Mouse (Mus musculus): ENCODE data around the gene A430078G23Rik.

A430078G23Rik gene

GRCm38 (mm10) chr8:3350747-3351146 lies 2.5 kb upstream of the A430078G23Rik start:
- no peak for DNase-seq

DNA sequence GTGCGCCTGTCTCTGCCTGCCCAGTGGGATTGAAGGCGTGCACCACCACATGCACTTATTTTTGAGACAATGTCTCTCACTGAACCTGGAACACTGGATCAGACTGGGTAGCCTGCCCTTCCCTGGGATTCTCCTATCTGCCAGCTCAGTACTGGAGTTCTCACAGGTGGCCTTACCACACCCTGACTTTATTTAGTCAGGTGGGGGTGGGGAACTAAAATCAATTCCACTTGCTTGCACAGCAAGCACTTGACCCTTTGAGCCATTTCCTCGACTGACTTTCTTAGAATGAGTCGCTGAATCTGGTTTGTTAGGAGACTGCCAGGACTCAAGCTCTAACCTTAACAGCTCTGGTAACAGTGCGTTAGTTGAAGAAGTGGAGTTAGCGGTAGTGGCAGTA lies 500 bp upstream of the A430078G23Rik start:
- no peak for DNase-seq

GRCm38 (mm10) chr8:3353811-3354442 lies 712 bp downstream of the A430078G23Rik start:
- DNase-seq: peak in 1 of 2 experiments; percentile 43

DNA sequence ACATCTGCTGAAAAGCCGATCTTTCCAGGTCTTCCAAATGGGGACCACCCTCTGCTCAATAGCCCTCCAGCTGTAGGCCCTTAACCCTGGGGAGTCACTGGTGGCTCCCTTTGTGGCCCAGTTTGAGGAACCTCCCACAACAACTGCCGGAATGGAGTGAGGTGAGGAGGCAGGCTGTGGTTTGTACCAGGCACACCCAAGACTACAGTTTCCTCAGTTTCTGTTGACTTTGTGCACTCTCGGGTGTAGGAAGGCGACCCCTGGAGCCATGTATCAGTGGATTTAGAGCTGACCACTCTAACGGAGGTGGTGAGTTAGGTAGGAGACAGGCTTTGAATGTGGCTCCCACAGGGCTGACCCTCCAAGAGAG lies 1.2 kb downstream of the A430078G23Rik start:
- DNase-seq: peak; percentile 69

DNA sequence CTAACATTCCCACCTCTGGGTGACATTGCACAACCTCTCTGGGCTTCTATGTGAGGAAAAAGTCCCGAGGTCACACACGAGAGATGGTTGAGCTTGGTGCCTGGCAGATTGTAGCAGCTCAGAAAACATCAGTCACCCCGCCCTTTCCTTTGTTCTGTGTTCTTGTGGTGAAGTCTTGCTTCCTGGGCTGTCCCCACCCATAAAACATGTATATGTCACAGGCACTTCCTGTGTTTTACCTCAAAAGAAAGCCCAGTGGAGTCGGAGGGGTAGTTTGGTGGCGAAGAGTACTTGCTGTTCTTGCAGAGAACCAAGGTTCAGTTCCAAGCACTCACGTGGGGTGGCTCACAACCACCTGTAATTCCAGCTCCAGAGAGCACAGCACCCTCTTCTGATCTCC lies 2.4 kb downstream of the A430078G23Rik start:
- DNase-seq: peak; percentile 80 to 82

GRCm38 (mm10) chr8:3358060-3358459 lies 4.8 kb downstream of the A430078G23Rik start:
- DNase-seq: peak; percentile 89 to 90

- no peak for DNase-seq
These were observed 13.9 kb downstream of the A430078G23Rik start for GRCm38 (mm10) chr8:3367086-3367485.

DNA sequence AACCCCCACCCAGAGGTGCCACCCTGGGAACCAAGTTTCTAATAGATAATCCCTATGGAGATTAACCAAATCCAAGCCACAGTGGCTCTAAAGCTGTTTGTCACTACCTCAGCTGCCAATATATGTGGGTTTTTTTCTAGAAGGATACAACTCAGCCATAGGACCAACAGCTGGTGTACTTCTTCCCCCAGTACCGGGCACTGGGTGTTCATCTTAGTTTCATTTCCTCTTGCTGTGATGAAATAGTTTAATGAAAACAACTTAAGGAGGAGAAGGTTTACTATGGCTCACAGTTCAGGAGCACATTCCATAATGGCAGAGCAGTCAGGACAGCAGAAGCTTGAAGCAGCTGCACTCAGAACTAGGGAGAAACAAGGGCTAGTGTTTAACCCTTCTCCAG lies 14.9 kb downstream of the A430078G23Rik start:
- DNase-seq: peak; percentile 23 to 30

DNA sequence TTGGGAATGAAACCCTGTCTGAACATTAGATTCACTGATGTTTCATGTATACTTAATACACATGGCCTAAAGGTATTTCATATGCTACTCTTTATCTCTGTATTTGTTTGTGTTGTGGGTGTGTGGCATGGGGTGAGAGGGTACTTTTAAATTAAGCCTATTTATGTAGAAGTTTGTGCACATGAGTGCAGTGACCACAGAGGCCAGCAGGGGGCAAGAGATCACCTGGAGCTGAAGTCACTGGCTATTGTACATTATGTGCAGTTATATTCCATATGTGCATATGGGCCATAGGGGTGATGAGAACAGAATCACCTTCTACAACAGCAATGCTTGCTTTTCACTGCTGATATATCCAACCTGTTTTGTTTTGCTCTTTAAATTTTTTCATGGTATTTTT lies 22.5 kb downstream of the A430078G23Rik start:
- peak; percentile 54 to 60 for DNase-seq

DNA sequence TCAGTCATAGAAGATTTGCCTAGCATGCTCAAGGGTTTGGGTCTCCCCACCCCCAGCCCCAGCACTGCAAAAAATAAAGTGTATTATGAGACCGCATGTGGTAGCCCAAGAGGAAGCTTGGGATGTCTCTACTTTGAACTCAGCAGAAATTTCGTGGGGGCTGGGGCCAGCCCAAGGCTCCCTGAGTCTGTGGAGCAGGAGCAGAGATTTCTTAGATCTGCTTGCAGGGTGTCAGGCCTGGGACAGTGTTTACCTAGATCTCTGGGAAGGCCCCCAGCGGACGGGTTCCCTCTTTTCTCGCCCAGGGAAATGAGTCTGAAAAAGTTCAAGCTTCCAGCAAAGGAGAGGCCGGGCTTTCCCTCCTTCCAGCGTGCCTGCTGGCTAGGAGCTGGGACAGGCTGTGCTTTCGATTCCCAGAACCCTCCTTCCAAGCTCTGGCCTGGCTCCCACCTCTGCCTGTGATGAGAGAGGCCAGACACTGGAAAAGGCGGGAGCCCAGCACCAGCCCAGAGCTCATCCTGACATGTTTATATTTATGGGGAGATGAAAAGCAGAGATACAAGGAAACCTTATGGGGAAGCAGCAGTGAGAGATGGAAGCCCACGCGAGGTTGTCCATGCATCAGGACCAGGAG lies 23.5 kb downstream of the A430078G23Rik start:
- no peak for DNase-seq

- DNase-seq: peak; percentile 75 to 77
These were observed 34.1 kb downstream of the A430078G23Rik start for GRCm38 (mm10) chr8:3387286-3387685.

GRCm38 (mm10) chr8:3388591-3389338 lies 35.5 kb downstream of the A430078G23Rik start:
- no peak for DNase-seq

GRCm38 (mm10) chr8:3389506-3389905 lies 36.3 kb downstream of the A430078G23Rik start:
- DNase-seq: no peak

DNA sequence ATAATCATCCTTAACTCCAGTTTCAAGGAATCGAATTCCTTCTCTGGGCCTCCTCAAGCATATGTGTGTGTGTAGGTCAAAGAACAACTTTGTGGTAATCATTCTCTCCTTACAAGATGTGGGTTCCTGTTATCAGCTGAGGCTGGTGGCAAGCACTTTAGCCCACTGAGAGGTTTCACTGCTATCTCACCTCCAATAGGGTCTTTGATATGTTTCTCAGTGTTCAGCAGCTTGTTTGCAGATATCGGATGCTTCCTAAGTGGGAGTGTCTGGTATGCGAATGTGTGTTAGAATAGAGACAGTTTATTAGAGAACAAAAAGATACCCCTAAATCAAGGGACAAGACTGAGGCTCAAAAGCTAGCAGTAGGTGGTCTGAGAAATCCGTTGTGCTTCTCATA lies 39.1 kb downstream of the A430078G23Rik start:
- DNase-seq: no peak

DNA sequence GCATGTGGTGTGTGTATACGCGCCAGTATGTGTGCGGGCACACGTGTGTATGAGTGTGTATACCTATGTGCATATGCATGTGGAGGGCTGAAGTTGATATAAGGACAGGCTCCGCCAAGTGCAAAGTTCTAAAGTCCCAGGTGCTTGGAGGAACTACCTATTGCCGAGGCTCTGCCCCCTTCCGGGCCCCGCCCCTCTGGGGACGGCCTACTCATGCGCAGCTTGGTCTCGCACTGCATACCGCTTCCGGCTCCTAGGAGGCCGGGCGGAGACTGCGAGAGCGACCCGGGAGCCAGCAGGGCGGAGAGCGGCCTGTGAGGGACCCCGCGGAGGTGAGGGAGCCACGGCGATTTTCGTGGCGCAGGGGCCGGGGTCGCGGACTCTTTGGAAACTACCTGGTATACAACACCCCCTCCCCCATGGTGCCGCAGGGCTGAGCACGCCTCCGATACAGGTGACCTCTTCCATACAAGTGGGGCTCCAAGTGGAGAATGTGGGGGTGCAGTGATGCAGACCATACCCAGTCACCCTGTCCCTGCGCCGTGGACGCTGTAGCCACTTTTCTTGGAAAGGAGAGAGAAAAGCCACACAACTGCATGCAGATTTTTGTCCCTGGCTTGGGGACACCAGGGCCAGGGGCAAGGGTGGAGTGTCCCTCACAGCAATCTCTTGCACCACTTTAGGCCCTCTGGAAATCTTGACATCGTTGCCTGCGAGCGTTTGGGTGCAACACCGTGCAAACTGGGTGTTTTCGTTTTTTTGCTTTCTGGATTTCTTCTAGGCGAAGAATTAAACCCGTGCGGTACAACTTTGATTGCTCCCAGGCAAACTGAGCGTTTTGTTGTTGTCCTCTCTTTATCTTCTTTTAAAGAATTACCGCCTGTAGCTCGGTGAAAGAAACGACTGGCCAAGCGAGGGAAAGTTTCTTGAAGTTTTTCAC lies 39.8 kb downstream of the A430078G23Rik start, which contains the start of gene Arhgef18:
Gene Arhgef18, plus strand, starts transcription at position 236 of the 940 bp plus-strand sequence.
- peak; percentile 5 to 10 for DNase-seq

- DNase-seq: no peak
These were observed 41.4 kb downstream of the A430078G23Rik start for GRCm38 (mm10) chr8:3394600-3394999.

DNA sequence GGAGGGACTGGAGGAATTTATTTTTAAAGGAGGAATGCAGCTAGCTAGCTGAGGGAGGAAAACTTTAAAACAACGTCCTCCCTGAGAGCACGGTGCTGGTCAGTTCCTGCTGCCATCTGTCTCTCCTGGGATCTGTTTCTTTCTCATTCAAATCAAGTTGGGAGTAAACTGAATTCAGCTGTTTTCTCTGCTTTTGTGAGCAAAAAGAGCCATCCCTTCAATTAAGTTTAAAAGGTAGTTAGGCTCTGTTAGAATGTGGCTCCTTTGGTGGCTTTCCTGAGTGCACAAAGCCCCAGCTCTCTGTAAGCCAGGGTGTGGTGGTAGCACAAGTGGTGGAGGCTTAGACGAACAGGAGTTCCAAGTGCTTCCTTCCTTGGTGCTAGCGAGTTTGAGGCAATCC lies 42.0 kb downstream of the A430078G23Rik start:
- no peak for DNase-seq

- DNase-seq: no peak
These were observed 44.4 kb downstream of the A430078G23Rik start for GRCm38 (mm10) chr8:3397597-3397996.

DNA sequence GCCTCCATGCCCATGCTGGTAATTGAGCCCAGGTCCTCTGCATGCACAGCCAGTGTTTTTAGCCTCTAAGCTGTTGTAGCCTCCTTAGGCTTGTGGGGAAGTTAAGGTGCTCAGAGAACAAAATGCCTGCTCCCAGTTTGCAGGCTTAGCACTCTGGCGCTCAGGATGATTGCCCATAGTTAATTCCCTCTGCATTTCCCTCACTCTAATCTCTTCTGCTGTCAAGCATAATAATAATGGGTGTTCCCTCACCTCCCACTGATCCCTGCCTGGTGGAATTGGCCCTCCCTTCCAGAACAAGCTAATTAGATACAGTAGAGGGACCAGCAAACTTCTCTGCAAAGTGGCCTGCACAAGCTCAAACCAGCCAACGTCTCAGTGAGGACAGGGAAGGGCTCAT lies 47.3 kb downstream of the A430078G23Rik start:
- no peak for DNase-seq

DNA sequence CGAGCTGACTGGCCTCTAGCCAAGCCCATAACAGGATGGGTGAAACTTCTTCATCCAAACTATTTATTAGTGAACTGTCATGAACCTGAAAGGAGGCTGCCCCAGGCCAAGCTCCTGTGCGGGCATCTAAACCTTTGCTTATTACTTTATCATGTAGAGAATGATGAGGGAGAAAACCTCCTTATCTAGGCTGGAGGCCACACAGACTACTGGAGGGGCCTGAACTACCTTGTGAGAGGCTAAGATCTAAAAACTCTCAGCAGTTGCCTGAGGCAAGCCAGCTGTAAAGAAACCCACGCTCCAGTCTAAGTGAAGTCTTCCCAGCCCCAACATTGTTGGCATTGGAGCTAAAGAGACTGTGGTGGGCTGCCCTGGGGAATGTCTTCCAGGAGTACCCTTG lies 54.2 kb downstream of the A430078G23Rik start:
- DNase-seq: no peak

GRCm38 (mm10) chr8:3411085-3411484 lies 57.9 kb downstream of the A430078G23Rik start:
- no peak for DNase-seq

DNA sequence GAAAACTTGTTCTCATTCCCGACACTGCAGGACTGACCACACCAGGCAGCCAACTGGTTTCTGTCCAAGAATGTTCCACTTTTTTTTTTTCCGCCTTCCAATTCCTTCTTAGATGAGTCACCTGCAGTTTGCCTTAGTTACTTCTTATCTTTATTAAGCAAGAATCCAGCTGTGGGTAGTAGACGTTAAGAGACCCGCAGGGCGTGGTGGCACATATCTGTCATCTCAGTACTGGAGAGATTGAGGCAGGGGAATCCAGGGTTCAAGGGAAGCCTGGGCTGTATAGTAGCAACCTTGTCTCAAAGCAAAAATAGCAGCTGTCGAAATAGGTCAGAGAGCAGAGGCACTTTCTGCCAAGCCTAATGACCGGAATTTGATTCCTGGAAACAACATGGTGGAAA lies 58.7 kb downstream of the A430078G23Rik start:
- no peak for DNase-seq

DNA sequence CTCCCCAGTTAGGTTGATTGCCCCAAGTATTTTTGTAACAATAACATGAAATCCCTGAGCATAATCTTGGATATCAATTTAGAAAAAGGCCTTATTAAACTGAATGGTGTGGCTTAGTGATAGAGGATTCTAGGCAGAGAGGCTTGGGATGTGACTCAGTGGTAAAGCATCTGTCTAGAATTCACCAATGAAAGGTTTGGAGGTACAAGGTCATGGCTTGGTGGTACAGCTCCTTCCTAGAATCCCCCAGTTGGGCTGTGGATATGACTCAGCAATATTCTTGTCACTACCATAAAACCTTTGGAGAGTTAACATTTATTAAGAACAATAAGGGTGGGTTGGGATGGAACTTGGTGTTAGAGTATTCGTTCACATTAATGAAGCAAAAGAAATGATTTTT lies 59.6 kb downstream of the A430078G23Rik start:
- DNase-seq: no peak
